Mouse (Mus musculus) gastrocnemius, postnatal 36 days (tissue): ENCODE results near the gene Olfr463. TPM values are rescaled to one million over a fixed set of nuclear protein-coding genes. Genes with fewer than 3 reads are reported as not detected.
"Not testable (repeated sequence)": the region's sequence is repeated elsewhere in the genome, so short reads cannot be mapped to it uniquely, and the experiment has no call there.

Source experiments
- DNase-seq, 2 experiments: peaks; one replicate each; pipeline ENCODE4 v3.0.0; 2022
- intact Hi-C: fragments of 180-260 bp; cut with DNase I; formaldehyde crosslinking; loops from one replicate; pipeline ENCODE4 v1.15.1; 2025
- long read RNA-seq, 2 experiments: library from polyadenylated mRNA; stranded (forward); transcript quantifications; one replicate each; pipeline ENCODE4 v2.0.0; 2021
- total RNA-seq, 2 experiments: library from RNA; stranded (reverse); gene quantifications; 2 replicates each; pipeline ENCODE4 v1.2.3; 2021

Olfr463 gene
- total RNA-seq: not detected
- long read RNA-seq, experiment 1: 0 reads
- long read RNA-seq, experiment 2: 0 reads

GRCm38 (mm10) chr11:87897287-87897686 is at the start of gene Olfr463:
Gene Olfr463, minus strand, starts transcription at chr11:87897387.
- intact Hi-C loops: no loop called here

GRCm38 (mm10) chr11:87935467-87935866 is 38.3 kb upstream of the Olfr463 start:
- no peak for DNase-seq
- intact Hi-C loops: no loop called here

More at GRCm38 (mm10) chr11:87897287-87897686, at the start of gene Olfr463:
- DNase-seq: no peak

- intact Hi-C loops: no loop called here
- DNase-seq: no peak
These were observed 36.5 kb upstream of the Olfr463 start for GRCm38 (mm10) chr11:87933731-87934130.

GRCm38 (mm10) chr11:87930348-87930747 is 33.2 kb upstream of the Olfr463 start:
- intact Hi-C loops: no loop called here
- DNase-seq: no peak

GRCm38 (mm10) chr11:87920966-87921365 is 23.8 kb upstream of the Olfr463 start, which contains the start of gene Olfr464:
Gene Olfr464, minus strand, starts transcription at chr11:87920967.
- no peak for DNase-seq
- intact Hi-C loops: no loop called here

GRCm38 (mm10) chr11:87920301-87920700 is 23.1 kb upstream of the Olfr463 start:
- intact Hi-C loops: no loop called here
- DNase-seq: no peak

GRCm38 (mm10) chr11:87916005-87916404 is 18.8 kb upstream of the Olfr463 start:
- intact Hi-C loops: no loop called here
- DNase-seq: no peak

- no peak for DNase-seq
- intact Hi-C loops: no loop called here
These were observed 7.1 kb upstream of the Olfr463 start for GRCm38 (mm10) chr11:87904331-87904730.

GRCm38 (mm10) chr11:87892168-87892567 is 5.0 kb downstream of the Olfr463 start, which contains the start of gene Olfr462:
Gene Olfr462, minus strand, starts transcription at chr11:87892268.
- intact Hi-C loops: no loop called here
- no peak for DNase-seq

GRCm38 (mm10) chr11:87884856-87885255 is 12.3 kb downstream of the Olfr463 start:
- DNase-seq: no peak
- intact Hi-C loops: no loop called here

- intact Hi-C loops: no loop called here
- DNase-seq: no peak
These were observed 13.7 kb downstream of the Olfr463 start for GRCm38 (mm10) chr11:87883493-87883892.

GRCm38 (mm10) chr11:87881714-87882113 is 15.5 kb downstream of the Olfr463 start:
- DNase-seq: no peak
- intact Hi-C loops: no loop called here

- intact Hi-C loops: no loop called here
- DNase-seq: no peak
These were observed 17.4 kb downstream of the Olfr463 start for GRCm38 (mm10) chr11:87879826-87880225.

- no peak for DNase-seq
- intact Hi-C loops: no loop called here
These were observed 21.8 kb downstream of the Olfr463 start, which contains the start of gene Epx for GRCm38 (mm10) chr11:87875436-87875835. Gene Epx, minus strand, starts transcription at chr11:87875536.

- intact Hi-C loops: no loop called here
- no peak for DNase-seq
These were observed 25.4 kb downstream of the Olfr463 start for GRCm38 (mm10) chr11:87871766-87872165.

GRCm38 (mm10) chr11:87870096-87870495 is 27.1 kb downstream of the Olfr463 start:
- no peak for DNase-seq
- intact Hi-C loops: no loop called here

GRCm38 (mm10) chr11:87866891-87867290 is 30.3 kb downstream of the Olfr463 start:
- DNase-seq, intact Hi-C loops: not testable (repeated sequence)

GRCm38 (mm10) chr11:87862805-87863204 is 34.4 kb downstream of the Olfr463 start:
- no peak for DNase-seq
- intact Hi-C loops: no loop called here

- intact Hi-C loops: no loop called here
These were observed 36.8 kb downstream of the Olfr463 start for GRCm38 (mm10) chr11:87860426-87860825.

GRCm38 (mm10) chr11:87859273-87859672 is 37.9 kb downstream of the Olfr463 start:
- DNase-seq: no peak
- intact Hi-C loops: no loop called here

More at GRCm38 (mm10) chr11:87860426-87860825, 36.8 kb downstream of the Olfr463 start:
- DNase-seq: no peak

- DNase-seq: no peak
- intact Hi-C loops: no loop called here
These were observed 42.6 kb downstream of the Olfr463 start for GRCm38 (mm10) chr11:87854550-87854949.

GRCm38 (mm10) chr11:87853597-87853954 is 43.6 kb downstream of the Olfr463 start:
- intact Hi-C loops: no loop called here
- no peak for DNase-seq
